Mouse (Mus musculus): ENCODE results near the gene Adh7.
A peak's percentile ranks its signal among the peaks of the same experiment; 100 is the strongest.

The Adh7 gene

DNA sequence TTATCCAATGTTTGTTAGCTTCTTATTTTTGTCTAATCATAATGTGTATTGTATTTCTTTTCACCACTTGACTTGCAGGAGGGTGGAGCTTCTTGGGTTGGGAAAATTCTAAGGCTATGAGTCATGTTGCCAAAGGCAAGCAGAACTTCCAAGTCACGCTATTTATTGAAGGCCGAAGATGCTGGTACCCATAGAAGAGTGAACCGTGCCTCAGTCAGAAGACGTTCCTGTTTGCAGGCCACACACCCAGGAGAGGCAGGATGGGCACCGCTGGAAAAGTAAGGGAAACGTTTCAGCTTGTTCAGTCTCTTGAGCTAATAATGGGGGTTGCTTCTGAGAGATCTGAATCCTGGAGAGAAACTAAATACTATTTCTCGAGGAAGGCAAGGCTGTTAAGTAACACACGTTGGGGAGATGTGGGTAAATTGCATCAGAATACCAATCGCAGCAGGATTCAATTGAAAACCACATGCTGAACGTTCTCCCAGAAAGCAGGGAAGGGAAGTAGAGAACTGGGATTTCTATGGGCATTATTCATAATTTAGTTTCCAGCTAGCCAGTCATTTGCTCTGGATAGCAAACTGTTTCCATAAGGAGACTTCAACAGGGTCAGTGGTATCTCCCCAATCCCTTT lies at the start of gene Adh7:
Gene Adh7 (plus strand): TSS at position 130 of the 634 bp plus-strand sequence.
- no peak for DNase-seq

DNA sequence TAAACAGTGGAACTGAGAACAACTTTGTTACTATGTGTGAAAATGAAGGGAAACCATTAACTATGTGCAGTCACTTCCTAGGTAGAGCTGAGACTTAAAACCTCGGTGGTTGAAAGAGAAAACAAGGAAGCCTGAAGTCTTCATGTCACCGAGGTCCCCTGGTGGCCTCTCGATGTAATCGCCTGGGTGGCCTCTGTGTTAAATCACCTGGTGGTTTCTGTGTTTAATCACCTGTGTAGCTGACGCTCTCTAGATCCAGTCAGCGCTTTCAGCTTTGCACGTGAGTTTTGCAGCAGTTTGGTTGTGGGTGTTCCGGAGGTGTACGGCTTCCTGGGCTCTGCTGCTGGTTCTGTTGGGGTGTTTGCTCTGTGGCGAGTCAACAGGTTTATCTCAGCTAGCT lies 44.3 kb upstream of the Adh7 start:
- no peak for DNase-seq

DNA sequence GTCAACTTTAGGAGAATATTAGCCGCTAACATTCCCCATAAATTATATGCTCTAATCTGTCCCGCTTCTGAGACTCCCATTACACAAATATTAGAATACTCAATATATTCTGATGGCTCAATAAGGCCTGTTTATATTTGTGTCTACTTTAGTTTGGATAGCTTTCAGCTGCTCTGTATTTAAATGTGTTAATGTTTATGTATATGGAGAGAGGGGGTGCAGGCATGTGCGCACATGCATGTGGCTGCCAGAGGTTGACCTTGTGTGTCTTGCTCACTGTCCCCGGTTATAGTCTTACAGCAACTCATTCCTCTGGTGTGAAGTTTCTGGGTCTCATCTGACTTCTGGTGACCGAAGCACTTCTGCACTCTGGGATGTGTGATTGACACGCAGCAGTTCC lies 42.0 kb upstream of the Adh7 start:
- DNase-seq = no peak

DNA sequence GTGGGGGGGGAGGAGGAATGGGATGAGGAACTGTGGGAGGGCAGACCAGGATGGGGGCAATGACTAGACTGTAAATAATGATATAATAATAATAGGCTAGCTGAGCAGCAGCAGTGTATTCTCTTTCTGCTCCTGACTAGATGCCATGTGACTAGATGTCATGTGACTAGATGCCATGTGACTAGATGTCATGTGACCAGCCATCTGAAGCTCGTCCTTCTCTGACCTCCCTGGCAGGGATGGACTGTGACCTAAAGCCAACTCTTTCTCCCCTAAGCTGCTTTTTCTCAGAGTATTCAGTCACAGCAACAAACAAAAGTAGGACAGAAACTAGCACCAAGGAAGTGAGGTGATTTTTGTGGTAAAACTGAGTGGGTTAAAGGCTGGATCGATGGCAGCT lies 35.5 kb upstream of the Adh7 start:
- DNase-seq = no peak

DNA sequence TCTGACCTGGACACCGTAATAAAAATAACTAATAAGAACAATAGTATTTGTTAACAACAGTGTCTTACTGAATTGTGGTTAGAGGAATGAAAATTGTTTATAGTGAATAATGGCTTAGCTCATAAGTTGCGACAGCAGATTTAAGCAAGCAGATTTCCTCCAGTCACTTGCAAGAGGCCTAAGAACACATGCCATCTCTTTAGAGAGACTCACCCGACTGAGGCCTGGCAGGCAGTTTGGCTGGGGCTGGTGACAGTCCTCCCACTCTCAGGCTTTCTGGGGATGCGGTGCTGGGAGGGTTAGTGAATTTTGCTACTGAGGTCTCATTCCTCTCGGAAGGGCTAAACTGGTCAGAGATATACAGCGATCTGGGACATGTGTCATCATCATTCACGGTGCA lies 34.2 kb upstream of the Adh7 start:
- DNase-seq = no peak

DNA sequence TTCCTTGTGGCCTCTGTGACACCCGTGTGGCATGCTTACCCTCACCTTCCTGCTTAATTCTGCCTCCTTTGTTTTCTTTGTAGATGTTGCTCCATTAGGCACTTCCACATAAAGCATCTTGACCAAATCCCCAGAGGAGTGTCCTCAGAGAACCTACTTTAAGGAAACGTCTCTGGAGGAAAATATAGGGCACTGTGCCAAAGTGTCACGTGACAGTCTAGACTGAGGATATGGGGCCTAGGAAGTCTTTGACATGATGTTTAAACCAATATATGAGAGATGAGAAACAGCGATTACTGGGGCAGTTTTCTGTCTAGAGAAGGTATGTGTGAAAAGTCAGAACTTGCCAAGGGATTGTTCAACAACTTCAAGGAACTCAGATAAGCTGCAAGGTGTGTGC lies 32.3 kb upstream of the Adh7 start:
- no peak for DNase-seq

DNA sequence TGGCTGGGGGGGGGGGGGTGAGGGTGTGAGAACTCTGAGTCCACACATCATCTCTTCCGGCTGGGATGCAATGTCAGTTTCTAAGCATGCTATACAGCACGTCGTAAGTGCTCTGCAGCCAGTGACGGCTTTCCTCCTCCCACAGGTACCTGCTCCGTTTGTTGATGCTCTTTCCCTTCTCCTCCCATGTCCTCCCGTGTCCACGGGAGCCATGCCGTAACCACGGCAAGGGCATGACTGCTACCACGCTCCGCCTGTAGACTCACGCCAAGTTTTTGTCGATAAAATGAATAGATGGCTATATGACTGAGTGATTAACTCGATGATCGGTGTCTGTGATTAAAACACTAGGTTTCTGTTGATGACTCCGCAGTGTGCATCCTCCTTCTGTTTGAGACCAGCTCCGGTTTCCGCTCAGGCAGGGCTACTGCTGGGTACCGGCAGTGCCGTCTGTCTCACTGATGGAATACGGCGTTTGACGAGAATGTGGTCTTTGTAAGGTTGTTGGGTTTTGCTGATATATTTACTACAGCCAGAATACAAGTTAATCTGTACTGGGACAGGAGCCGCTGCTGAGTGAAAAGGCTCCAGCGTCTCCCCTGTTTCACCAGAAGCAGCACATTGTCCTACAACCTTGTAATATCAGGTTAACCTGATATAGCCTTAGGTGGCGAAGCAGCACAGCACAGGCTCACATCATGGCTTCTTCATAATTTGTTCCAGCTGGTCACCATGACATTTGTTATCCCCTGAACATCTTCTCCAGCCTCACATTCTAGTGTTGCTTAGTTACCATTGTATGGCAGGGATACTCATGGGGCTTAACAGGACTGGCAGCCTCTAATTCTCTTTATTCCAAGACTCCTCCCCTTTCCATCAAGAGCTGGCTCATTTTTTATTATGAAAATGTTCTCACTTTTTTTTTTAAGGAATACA lies 31.3 kb upstream of the Adh7 start:
- no peak for DNase-seq

DNA sequence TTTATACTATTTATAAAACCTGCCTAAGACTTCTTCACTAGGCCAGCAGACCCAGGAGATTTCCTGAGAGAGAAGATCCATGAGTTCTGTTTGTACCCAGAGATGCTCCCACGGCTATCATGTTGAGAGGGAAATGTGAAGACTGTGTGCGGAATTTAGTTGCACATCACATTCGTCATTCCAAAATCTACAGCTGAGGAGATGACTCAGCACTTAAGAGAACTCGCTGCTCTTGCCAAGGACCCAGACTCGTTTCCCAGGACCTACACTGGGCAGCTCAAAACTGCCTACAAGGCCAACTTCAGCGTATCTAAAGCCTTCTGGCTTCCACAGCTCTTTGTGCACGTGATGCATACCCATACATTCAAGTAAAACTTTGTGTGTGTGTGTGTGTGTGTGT lies 25.3 kb upstream of the Adh7 start:
- DNase-seq = no peak

DNA sequence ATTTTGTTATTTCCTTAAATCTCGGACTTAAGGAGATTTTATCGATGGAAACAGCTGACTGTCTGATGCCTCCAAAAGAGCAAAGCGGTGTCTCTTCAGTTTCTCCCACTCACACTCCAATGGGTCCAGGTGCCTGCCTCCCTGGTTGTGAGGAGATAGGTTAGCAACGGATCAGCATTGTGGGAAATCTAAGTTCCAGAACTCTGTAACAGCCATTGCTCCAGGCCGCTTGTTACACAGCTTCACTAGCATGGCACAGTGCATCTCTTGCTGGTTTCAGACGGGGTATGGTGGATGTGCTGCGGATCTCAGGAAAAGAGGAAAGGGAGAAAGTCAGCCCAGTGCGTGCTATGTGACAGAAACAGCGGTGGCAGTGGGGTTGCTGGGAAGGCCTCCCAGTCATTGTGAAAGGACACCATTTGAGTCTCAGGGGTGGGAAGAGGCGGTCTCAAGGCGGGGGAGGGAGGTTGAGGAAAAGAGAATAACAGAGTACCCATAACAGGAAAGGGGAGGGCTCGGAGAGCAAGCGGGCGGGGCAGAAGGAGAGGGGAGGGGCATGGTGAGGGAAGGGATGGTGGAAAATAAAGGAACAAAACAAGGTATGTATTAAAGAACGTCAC lies 23.8 kb upstream of the Adh7 start, which contains the start of gene 4930579F01Rik:
Gene 4930579F01Rik (minus strand): TSS at position 143 of the 620 bp plus-strand sequence.
- DNase-seq = no peak

DNA sequence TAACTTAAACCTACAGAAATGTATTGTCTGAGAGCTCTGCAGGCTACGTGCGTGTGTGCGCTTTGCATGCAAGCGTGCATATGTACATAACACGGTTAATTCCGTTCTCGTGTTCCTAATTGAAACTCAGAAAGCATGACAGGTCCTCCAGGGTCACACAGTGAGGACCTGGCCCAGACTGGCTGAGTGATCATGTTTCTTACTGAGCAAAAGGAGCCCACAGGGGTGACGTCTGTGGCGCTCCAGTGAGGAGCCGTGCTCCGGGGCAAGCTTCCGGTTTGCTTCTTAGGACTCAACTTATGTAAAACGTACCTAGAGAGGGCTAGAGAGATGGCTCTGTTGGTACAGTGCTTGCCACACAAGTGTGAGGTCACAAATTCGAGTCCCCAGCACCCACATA lies 20.5 kb upstream of the Adh7 start:
- DNase-seq = no peak

DNA sequence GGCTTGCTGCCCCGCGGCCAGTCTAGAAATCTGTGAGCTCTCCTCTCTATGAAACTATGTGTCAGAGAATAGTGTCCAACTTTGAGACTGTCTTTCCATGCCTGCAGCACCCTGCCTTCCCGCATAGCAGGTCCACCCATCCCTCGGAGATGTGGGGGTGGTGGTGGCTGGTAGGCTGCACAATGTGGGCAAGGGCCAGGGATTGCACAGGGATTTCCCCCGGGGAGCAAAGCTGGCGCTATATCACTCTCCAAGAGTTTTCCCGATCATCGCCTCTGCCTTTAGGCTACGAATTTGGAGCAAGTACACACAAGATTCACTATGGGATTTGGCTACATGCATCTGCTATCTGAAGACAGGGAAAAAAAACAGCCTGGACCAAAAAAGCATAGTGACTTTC lies 20.0 kb upstream of the Adh7 start:
- DNase-seq = no peak

DNA sequence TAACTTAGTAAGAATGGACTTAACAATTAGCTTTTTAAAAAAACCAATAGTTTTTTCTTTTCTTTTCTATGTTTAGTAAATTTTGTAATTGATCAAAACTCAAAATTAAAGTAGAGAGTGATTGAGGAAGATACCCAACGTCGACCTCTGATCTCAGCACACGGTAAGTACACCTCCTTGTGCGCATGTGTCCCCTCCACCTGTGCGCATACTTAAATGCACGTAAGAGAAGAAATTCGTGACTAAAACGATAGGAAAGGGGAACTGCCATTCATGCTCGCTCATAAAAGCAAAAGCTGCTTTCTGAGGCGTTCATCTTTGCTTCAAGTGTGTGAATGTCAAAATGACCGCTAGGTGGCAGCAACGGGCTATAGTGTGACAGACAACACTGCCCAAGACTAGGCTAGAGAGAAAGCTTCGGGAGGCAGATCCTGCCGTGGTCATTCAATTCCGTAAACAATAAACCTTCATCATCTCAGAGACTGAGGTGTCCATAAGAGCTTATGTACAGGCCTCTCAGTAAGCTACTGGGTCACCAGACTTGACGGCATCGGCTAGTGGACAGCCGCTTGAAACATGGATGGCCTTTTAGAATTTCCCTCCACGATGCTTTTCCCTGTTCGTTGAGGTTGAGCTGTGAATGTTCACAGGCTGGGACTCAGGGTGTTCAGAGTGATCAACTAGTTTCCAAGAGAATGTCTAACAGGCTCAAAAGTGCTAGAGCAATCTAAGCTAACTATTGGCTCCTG lies 19.4 kb upstream of the Adh7 start:
- DNase-seq = peak; percentile 73

DNA sequence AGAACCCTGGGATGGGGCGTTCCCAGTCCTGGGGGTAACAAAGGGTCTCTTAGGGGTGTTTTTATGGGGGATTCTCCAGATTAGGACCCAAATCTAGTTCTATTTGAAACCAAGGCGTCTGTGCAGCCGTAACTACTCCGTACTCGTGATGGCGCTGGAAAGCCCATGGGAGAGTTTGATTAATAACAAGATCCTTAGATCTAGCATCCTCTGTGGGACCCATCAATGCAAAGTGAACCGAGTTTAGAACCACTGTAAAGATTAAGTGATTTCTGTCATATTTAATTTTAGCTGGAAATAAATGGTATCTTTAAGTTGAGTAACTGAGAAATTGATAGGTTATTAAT lies 18.9 kb upstream of the Adh7 start:
- DNase-seq = no peak

DNA sequence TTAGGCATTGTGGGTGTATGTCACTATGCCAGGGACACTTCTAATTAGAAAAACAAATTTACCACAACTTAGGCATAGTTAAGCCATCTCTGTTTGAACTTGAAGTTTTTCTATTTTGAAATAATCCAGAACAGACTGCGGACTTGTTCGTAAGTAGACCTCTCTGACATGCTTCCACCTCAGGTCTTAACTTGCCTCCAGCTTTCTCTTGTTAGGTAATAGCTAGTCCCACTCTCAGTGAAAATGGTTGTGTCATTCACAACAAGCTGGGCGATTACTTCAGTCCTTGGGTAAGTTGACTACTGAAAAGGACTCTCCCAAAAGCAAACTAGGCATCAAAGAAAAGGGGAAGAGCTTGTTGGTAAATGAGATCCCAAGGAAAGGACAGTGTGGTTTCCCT lies 8.7 kb upstream of the Adh7 start:
- DNase-seq = no peak

DNA sequence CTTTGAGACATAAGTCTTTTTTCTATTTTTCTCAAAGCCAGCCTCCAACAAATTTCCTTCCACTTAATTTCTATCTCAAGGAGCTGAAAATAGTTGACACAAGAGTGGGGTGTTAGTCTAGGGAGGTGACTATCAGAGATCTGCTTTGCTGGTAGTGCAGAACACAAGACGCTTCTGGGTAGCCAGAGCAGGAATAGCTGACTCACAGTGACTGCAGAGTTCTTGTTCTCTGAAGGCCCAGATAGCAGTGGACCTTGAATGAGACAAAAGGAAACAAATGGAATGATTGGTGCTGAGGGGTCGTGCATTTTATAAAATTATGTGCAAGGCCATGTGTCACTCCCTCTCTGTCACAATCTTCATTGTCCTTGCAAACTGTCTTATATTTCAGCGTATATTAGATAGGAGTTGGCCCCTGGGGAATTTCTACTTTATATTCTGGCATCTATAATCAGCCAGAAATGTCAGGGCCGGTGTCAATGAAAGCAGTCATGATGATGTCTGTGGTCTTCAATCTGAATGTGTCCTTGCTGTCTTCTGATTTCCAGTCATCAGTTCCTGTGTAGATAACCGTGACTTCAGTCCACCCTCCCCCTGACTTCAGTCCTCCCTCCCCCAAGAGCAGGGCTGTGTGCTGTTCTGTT lies 7.0 kb upstream of the Adh7 start:
- no peak for DNase-seq

DNA sequence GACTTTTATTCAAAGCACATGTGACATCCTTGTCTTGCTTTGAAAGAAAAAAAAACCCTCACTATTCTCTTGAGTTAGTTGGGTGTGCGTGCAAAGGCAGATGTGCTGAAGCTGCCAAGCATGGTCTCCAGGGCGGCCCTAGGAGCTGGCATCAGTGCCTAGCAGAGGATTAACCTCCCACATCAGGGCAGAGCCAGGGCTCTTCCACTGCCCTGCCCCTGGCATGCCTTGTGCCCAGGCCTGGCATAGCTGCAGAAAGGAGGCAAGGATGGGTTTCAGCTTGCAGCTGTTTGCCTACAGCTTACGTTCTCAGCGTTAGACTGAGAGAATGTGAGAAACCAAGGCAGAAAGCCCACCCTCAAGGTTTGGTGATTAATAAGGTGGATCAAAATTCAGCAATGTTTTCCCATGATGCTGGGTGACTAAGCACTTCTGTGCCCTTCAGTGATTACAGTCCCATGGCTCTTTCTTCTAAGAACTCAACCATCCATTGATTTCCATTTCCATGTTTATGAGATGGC lies 5.1 kb upstream of the Adh7 start:
- no peak for DNase-seq

DNA sequence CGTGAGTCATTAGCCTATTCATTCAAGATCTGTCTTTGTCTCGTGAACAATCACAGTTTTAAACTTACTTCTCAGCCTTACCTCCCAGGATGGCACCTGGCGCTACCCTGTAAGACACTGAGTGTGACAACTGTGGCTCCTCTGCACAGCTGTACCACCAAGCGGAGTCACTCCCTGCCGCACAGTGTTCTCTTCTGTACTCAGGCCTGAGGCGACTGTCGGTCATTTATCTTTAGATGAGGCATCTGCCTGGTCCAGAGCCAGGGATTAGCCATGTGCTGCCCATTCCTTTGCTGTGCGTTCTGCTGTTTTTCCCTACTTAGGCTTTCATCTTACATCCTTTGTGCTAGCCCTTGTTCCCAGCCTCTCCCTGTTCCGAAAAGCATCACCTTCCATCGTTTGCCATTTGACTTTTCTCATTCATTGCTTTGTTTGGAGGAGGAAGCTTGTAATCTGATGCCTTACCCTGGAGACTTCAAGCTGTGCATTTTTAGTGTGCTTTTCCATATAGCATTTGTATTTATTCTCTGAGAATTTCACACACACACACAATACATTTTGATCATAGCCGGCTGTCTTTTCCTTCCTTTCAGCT lies 2.1 kb upstream of the Adh7 start:
- no peak for DNase-seq

DNA sequence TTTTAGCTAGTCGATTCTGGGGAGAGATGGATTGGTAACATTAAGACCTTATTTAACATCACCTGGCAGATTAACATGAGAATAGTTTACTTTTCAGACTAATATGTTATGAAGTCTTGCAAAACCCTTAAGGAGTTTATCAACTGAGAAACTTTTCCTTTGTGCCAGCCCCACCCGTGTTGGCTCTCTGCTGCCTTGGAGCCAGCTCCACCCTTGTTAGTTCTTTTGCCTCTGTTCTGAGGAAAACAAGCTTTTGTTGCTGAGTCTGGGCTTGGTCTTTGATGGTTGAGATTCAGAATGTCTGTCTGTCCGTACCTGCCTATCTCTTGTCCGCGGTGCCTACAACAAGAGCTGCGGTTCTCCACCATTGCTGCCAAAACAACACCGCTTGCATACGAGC lies 1.5 kb upstream of the Adh7 start:
- no peak for DNase-seq

DNA sequence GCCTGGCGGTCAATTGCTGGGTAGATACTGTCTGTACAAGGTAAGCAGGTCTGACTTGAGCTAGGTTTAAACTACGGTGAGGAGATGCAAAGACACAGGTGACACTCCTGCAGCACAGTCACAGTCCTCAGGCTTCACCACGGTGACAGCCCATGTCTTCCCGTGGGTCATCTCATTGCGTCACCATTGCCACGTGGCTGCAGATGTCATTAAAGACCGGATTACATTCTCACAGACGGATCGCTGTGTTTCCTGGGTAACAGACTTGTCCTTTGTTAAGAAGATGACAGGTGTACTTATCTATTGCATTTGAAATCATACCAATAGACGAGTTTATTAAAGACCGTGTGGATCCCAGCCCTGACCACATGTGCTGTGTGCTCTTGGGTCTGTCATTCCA lies 3.6 kb downstream of the Adh7 start:
- DNase-seq = no peak

DNA sequence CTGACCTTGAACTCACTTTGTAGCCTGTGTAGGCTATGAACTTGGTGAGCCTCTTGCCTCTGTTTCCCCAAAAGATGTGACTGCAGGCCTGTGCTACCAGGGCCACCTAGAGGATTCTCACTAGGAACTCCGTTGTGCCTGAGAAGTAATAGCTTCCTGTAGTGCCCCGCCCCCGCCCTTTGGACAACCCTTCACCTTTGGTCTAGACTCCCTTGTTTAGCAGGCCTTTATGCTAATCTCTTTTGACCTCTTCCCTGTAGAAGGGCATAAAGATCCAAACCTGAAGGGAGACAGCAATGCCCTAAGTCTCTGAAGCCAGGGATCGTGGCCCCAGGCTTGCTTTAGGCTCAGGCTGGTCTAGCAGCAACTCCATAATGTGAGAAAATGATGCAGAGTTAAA lies 5.0 kb downstream of the Adh7 start:
- DNase-seq = no peak

DNA sequence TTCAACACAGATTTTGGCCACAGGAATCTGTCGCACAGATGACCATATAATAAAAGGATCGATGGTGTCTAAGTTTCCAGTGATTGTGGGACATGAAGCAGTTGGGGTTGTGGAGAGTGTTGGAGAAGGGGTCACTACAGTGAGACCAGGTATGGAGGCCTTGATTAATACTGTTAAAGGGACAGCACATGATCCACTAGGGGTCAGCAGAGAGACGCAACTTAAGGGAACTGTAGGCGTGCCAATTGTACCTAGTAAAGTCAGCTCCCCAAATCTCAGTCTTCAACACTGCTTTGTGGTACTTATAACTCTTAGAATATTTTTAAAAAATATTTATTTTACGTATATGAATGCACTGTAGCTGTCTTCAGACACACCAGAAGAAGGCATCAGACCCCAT lies 5.4 kb downstream of the Adh7 start:
- DNase-seq = peak; percentile 21

DNA sequence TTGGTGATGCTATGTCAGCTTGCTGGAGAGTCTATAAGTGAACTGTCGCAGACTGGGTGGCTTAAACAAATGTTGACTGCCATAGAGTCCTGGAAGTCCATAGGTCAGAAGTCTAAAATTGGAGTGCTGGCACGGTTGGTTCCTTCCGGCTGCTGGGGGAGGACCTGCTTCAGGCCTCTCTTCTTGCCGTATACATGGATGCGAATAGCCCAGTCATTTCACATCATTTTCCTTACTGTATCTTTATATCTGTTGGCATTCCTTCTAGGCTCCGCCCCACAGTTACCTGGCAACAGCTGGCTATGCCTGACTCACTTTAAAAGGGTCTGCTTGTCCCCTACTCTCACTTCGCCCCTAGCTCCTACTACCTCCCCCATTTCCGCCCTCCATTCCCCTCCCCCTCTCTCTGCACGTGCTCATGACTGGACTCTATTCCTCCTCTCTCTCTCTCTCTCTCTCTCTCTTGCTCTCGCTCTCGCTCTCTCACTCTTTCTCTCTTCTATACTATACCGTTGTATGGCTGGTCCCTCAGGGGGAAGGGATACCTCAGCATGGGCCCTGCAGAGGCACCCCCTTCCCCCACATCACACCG lies 6.9 kb downstream of the Adh7 start:
- DNase-seq = no peak
